Mouse (Mus musculus) testis, postnatal 10 days (tissue): ENCODE measurements around the gene Scgb1b27.
"Not testable (repeated sequence)": the region's sequence is repeated elsewhere in the genome, so short reads cannot be mapped to it uniquely, and the experiment has no call there.

Experiments
- DNase-seq: peaks from one replicate; pipeline ENCODE4 v3.0.0; 2021; ENCODE audit warnings: low spot score

The Scgb1b27 gene

DNA sequence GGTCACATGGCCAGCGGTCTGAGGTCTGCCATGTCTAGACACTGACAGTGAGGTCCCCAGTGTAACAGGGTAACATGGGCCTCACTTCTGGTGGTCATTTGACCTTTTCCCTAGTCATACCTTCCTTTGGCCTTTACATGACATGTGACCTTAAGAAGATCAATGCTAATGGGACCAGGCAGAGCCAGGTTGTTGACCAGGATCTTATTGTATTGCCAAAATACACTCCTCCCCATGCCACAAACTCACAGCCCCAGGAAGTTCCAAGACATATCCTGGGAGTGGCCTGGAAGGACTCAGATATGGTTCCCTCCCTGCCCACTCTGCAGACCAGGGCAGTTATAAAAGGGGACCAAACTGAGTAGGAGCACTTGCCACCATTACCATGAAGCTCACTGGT is at the start of gene Scgb1b27:
TSS of gene Scgb1b27 (plus strand) at position 301 of the 400 bp plus-strand sequence.
- DNase-seq = not testable (repeated sequence)

DNA sequence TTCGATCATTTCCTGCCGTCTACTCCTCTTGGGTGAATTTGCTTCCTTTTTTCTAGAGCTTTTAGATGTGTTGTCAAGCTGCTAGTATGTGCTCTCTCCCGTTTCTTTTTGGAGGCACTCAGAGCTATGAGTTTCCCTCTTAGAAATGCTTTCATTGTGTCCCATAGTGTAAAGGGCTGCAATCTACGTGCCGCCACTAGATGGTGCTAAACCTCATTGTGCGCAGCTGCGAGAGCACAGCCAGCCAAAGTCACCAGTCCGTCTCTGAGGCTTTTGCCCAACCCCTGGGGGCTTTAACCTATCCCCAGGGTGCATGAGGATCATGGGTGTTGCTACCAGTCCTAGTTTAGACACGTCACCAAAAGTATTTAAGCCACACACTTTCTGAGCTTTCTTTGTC is 39.0 kb upstream of the Scgb1b27 start:
- peak; percentile 50 for DNase-seq

DNA sequence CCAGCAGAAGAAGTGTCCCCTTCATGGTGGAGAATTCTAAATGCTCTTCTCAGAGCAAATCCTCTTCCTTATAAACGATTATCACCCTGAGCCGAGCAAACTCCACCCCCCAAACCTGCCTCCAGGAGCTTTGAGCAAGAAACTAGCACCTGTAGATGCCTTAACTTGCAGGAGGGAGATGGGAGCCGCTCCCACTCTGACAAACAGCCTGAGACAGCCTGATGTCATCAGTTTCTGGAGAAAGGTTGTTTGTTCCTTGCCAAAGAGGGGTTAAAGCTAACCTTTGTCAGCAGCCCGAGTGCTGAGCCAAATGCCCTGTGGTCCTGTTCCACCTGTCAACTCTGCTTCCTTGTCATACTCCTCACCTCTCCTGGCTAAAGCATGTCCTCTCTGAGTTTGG is 7.4 kb upstream of the Scgb1b27 start, which contains the start of gene Scgb2b27:
TSS of gene Scgb2b27 (minus strand) at position 101 of the 400 bp plus-strand sequence.
- no peak for DNase-seq

DNA sequence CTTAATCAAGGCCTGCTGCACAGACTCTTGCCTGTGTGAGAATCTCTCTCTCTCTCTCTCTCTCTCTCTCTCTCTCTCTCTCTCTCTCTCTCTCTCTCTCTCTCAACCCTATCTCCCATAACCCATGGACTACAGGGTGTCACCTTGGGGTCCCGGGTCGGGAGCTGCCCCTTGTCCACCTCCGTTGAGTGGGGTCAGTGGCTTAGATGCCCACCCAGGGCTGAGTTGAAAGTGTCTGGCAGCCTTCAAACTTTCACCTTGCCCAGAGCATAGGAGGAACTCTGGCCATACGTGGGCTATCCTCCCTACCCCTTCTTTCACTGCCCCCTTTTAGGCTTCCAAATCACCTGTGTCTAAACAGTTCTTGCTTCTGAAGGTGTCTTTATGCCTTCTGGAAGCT is 4.4 kb downstream of the Scgb1b27 start:
- DNase-seq = no peak

DNA sequence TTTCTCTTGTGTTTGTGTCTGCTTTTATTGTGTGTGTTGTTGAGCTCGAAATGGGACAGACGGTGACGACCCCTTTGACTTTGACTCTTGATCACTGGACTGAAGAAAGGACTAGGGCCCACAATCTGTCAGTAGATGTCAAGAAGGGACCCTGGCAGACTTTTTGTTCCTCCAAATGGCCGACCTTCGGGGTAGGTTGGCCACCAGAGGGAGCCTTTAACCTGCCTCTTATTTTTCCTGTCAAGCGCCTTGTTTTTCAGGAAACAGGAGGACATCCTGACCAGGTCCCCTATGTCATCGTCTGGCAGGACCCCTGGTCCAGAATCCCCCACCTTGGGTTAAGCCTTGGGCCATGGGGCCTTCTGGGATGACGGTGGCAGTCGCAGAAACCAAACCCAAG is 5.9 kb downstream of the Scgb1b27 start:
- not testable (repeated sequence) for DNase-seq

DNA sequence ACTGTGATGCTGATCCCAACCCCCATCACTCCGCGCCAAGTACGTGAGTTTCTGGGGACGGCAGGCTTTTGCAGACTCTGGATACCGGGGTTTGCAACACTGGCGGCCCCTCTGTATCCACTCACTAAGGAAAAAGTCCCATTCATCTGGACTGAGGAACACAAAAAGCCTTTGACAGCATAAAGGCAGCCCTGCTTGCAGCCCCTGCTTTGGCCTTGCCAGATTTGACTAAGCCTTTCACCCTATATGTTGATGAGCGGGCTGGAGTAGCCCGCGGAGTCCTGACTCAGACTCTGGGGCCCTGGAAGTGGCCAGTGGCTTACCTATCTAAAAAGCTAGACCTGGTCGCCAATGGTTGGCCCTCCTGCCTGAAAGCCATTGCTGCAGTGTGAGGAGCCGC is 8.7 kb downstream of the Scgb1b27 start:
- DNase-seq = no peak

DNA sequence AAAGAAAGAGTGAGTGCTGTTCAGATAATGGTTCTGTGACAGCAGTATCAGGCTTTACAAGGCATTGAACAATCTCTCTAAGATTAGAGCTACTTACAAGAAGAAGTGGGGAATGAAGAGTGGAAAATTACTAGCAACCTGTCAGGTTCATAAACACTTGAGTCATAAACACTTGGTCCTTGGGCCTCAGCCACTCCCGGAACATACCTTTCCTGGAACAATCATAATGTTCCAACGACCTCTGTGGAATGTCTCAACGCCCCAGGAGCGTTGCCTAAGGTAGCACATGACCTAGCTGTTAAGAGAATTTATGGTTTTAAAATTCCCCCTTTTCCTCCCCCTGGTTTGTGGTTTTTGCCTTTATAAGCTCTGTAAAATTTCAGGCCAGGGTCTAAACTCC is 13.3 kb downstream of the Scgb1b27 start:
- not testable (repeated sequence) for DNase-seq

DNA sequence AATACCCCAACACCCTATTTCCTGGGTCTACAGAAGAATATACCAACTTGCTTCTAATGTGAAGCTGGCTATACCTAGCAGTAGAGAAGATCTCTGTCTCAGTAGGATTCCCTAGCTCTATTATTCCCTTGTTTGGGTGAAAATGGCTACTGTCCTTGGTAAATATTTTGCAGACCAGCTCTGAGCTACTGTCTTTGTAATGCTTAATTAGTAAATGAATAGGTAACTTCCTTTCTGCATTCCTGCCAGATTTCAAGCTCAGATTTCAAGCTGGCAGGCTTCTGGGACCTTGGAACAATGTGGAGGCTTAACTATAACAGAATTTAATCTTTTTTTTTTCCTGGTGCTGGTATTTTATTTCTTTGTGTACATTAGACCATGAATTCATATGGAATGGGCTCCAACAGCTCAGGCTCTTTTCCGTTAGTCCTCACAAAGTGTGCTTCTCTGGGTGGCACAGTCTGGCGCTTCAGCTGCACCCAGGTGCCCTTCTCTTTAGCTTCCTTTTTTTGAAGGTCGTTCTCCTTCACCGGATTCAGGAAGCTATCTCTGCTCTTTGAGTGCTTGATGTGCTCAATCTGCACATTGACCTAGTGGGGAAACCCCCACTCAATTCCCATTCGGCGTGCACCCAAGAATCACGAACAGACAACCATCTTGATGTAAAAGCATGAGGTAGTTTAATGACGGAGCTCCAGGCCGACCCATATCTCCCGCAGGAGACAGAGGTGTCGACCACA is 15.0 kb downstream of the Scgb1b27 start:
- not testable (repeated sequence) for DNase-seq

DNA sequence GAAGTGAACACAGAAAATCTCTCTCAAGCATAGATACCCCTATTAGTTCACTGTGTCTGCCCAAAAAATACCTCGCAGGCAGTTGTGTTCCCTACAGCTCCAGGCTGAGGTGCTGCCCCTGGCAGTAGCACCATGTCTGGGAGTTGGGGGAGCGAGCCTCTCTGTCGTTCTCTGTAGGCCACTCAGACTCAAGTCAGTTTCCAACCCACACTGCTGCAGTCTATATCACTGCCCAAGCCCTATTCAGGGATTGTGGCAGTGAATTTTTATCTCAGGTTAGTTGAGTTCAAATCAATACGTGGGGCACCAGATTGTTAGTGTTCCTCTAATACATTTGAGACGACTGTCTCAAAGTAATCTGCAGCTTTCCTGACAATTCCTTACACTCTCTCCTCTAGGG is 46.8 kb downstream of the Scgb1b27 start:
- not testable (repeated sequence) for DNase-seq
